Mouse (Mus musculus) heart, embryonic 12.5 days (tissue): ENCODE results near the gene Rasgrp2. TPM values are rescaled to one million over a fixed set of nuclear protein-coding genes. Genes with fewer than 3 reads are reported as not detected.

Experiments
- ATAC-seq: fragments of 200-750 bp; cut with Nextera tagmentation; 2 replicates; pipeline ENCODE4 v1.8.0; 2017; ENCODE audit warnings: moderate TSS enrichment, moderate library complexity; ENCODE audit not compliant: insufficient number of reproducible peaks, low FRiP score
- H3K27ac ChIP-seq: fragments of 300-500 bp; sonication (generic); 2 replicates; pipeline ENCODE4 v1.5.1; 2016; ENCODE audit warnings: mild to moderate bottlenecking, moderate library complexity; ENCODE audit not compliant: poor library complexity, severe bottlenecking
- H3K27me3 ChIP-seq: fragments of 300-500 bp; sonication (generic); replicated peaks from 2 replicates; pipeline ENCODE4 v1.6.1; 2016; ENCODE audit warnings: mild to moderate bottlenecking, moderate library complexity
- H3K36me3 ChIP-seq: fragments of 300-500 bp; sonication (generic); 2 replicates; pipeline ENCODE4 v1.6.1; 2016; ENCODE audit warnings: mild to moderate bottlenecking, moderate library complexity
- H3K4me1 ChIP-seq: fragments of 300-500 bp; sonication (generic); replicated peaks from 2 replicates; pipeline ENCODE4 v1.6.1; 2016; ENCODE audit warnings: mild to moderate bottlenecking
- H3K4me2 ChIP-seq: fragments of 300-500 bp; sonication (generic); 2 replicates; pipeline ENCODE4 v1.6.1; 2016; ENCODE audit warnings: mild to moderate bottlenecking, moderate library complexity
- H3K4me3 ChIP-seq: fragments of 300-500 bp; sonication (generic); 2 replicates; pipeline ENCODE4 v1.5.1; 2016; ENCODE audit warnings: mild to moderate bottlenecking
- H3K9ac ChIP-seq: fragments of 300-500 bp; sonication (generic); 2 replicates; pipeline ENCODE4 v1.6.1; 2016; ENCODE audit warnings: mild to moderate bottlenecking, moderate library complexity
- H3K9me3 ChIP-seq: fragments of 300-500 bp; sonication (generic); replicated peaks from 2 replicates; pipeline ENCODE4 v1.6.1; 2016; ENCODE audit warnings: mild to moderate bottlenecking, moderate library complexity
- WGBS: fragments of 180-500 bp; shearing (Covaris S2); methylation state at CpG from one replicate; pipeline ENCODE4 v1.1.7; 2016; 5-methylcytosine and 5-hydroxymethylcytosine counted together
- polyA plus RNA-seq: library from polyadenylated mRNA; unstranded; fragments of >200 nt; fragmentation: Nextera tagmentation; extraction: Ambion mirVana; gene quantifications from 2 replicates; pipeline ENCODE4 v1.2.1, GENCODE M21; 2016

Rasgrp2 gene
- polyA plus RNA-seq, 1 experiment from 2014 or later, result 45.8 TPM

- no peaks in the 10 kb centered on the region for H3K9me3 ChIP-seq
- no peak overlapping the region for H3K4me3 ChIP-seq
- no peaks in the 10 kb centered on the region for H3K27me3 ChIP-seq
- peaks cover 93% of the 10 kb centered on the region for H3K36me3 ChIP-seq
- peaks cover 12% of the 10 kb centered on the region for H3K4me1 ChIP-seq
- no peak overlapping the region for H3K27ac ChIP-seq
- no peak overlapping the region for H3K9ac ChIP-seq
- H3K4me2 ChIP-seq, result no peak overlapping the region
- ATAC-seq, result no peak
- WGBS, result 88% methylated on average over 3 of the region's 3 CpGs
Observed at GRCm38 (mm10) chr19:6372433-6372832, 26.7 kb upstream of the Rasgrp2 start.

DNA sequence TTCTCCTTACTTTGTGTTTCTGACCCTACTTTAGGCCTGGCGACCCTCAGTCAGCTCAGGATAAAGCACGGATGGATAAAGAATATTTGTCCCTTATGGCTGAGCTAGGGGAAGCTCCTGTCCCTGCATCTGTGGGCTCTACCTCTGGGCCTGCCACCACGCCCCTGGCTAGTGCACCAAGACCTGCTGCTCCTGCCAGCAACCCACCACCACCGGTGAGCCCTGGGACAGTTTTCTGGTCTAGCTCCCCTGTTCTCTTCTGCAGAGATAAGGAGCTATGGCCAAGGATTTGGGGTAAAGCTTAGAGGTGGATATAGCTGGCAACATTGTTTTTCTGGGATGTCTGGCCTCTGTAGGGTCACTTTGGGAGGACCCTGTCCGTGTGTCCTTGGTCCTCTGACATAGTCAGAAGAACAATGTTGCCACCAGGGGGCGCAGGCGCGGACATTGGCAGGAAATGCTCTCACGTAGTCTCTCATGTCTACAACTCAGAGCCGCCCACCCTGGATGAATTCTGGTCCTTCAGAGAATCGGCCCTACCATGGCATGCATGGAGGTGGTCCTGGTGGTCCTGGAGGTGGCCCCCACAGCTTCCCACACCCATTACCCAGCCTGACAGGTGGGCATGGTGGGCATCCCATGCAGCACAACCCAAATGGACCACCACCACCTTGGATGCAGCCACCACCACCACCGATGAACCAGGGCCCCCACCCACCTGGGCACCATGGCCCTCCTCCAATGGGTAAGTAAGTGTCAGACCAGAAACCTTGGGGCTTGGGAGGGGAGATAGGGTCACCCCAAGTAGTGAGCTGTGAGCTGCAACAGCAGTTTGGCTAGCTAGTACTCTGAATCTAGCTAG lies 25.4 kb upstream of the Rasgrp2 start:
- WGBS, result 61% methylated on average over 12 of the region's 12 CpGs
- Histone ChIP-seq H3K4me1 (peaks cover 15% of the 10 kb centered on the region), H3K9me3 (no peaks in the 10 kb centered on the region), H3K4me3 (no peak overlapping the region), H3K27ac (peak overlapping the region; percentile 17; the same call in 1 of the 2 replicates), H3K4me2 (no peak overlapping the region), H3K9ac (no peak overlapping the region), H3K36me3 (peaks cover 94% of the 10 kb centered on the region), H3K27me3 (no peaks in the 10 kb centered on the region)
- 0 out of 2 replicates have a peak, but pooled peaks have one; percentile 47 for ATAC-seq

- no peaks in the 10 kb centered on the region for H3K9me3 ChIP-seq
- H3K4me3 ChIP-seq, result no peak overlapping the region
- peaks cover 94% of the 10 kb centered on the region for H3K36me3 ChIP-seq
- H3K27me3 ChIP-seq, result no peaks in the 10 kb centered on the region
- 96% methylated on average over 10 of the region's 10 CpGs for WGBS
- no peak overlapping the region for H3K9ac ChIP-seq
- no peak overlapping the region for H3K27ac ChIP-seq
- no peak overlapping the region for H3K4me2 ChIP-seq
- peaks cover 15% of the 10 kb centered on the region for H3K4me1 ChIP-seq
- no peak for ATAC-seq
Observed at GRCm38 (mm10) chr19:6374571-6374970, 24.6 kb upstream of the Rasgrp2 start.

DNA sequence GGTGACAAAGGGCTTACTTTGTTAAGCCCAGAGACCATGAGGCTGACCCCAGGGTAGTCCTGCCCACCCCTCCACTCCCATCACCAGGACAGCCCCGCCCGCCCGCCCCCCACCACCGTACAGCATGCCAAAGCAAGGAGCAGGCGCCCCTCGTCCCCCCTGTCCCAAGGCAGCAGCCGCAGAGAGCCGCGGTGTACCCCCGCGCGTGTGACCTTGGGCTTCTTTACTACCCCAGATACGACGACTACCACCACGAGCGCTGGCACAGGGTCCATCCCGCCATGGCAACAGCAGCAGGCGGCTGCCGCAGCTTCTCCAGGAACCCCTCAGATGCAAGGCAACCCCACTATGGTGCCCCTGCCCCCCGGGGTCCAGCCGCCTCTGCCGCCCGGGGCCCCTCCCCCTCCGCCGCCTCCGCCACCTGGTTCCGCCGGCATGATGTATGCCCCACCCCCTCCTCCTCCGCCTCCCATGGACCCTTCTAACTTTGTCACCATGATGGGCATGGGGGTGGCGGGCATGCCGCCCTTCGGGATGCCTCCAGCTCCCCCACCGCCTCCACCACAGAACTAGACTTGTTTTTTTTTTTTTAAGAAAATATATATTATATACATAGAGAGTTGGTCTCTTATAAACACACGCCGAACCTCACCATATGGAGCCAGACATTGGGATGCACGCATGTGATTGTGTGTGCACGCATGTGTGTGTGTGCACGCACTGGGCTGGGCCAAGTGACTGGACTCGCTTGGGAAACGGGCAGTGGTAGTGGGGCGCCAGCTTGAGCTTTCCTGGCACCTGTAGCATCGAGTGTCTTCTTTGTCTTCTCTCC lies 23.5 kb upstream of the Rasgrp2 start:
- H3K4me1 ChIP-seq, result peaks cover 15% of the 10 kb centered on the region
- no peaks in the 10 kb centered on the region for H3K27me3 ChIP-seq
- ATAC-seq, result 0 out of 2 replicates have a peak, but pooled peaks have one; percentile 12
- no peak overlapping the region for H3K4me3 ChIP-seq
- no peaks in the 10 kb centered on the region for H3K9me3 ChIP-seq
- H3K27ac ChIP-seq, result no peak overlapping the region
- H3K36me3 ChIP-seq, result peaks cover 89% of the 10 kb centered on the region
- H3K9ac ChIP-seq, result no peak overlapping the region
- 91% methylated on average over 41 of the region's 42 CpGs for WGBS
- no peak overlapping the region for H3K4me2 ChIP-seq

DNA sequence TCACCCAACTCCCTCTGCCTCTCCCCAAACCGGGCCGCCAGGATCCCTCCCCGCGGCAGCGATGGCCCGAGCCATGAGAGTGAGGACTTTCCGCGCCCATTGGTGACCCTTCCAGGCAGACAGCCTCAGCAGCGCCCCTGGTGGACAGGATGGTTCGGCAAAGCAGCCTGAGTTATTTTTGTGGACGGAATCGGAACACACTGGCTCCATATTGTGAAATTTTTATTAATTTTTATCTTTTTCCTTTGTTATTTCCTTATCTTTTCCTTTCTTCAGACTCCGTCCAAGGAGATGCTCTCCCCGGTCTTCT lies 22.9 kb upstream of the Rasgrp2 start:
- H3K4me1 ChIP-seq, result peaks cover 15% of the 10 kb centered on the region
- H3K36me3 ChIP-seq, result peaks cover 88% of the 10 kb centered on the region
- WGBS, result 82% methylated on average over 14 of the region's 14 CpGs
- H3K9me3 ChIP-seq, result no peaks in the 10 kb centered on the region
- no peak overlapping the region for H3K4me3 ChIP-seq
- ATAC-seq, result no peak
- no peak overlapping the region for H3K27ac ChIP-seq
- H3K9ac ChIP-seq, result no peak overlapping the region
- H3K4me2 ChIP-seq, result no peak overlapping the region
- no peaks in the 10 kb centered on the region for H3K27me3 ChIP-seq

- Histone ChIP-seq H3K9ac (no peak overlapping the region), H3K36me3 (peaks cover 84% of the 10 kb centered on the region), H3K4me1 (peaks cover 15% of the 10 kb centered on the region), H3K9me3 (no peaks in the 10 kb centered on the region), H3K4me2 (no peak overlapping the region), H3K27me3 (no peaks in the 10 kb centered on the region), H3K4me3 (no peak overlapping the region), H3K27ac (no peak overlapping the region)
- no peak for ATAC-seq
- 83% methylated on average over 2 of the region's 2 CpGs for WGBS
Observed at GRCm38 (mm10) chr19:6376643-6377042, 22.5 kb upstream of the Rasgrp2 start.

DNA sequence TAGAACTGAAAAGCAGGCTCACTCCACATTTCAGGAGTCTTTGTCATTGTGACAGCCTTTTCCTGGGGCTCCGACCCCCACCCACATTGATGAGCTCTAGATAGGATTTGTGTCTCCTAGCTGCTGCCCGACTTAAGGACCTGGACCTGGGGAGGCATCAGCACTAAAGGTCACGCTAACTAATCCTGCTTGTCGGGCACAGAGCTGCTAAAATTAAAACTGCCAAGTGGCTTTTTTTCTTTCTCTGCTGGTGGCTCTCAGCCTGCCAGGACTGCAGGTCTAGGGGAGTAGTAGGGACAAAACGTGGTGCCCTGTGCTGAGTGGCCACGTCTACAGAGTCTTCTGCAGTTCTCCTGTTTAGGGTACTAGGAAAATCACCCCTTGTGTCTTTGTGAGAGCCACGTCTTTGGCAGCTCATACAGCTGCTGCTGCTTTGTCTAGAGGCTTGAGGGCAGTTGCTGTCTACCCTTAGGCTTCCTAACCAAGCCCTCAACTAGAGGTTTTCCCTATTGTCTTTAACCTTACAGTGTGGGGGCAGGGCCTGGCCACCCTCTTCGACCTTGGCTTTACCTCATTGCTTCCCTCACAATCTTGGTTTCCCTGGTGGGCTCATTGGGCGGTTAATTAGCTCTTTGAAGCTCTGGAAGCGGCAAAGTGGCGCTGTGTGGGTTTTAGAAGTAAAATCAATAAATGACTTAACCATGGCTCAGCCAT lies 21.7 kb upstream of the Rasgrp2 start:
- Histone ChIP-seq H3K36me3 (peaks cover 76% of the 10 kb centered on the region), H3K4me2 (no peak overlapping the region), H3K9me3 (no peaks in the 10 kb centered on the region), H3K27ac (peak overlapping the region; percentile 22; the same call in 1 of the 2 replicates), H3K9ac (no peak overlapping the region), H3K27me3 (no peaks in the 10 kb centered on the region), H3K4me3 (no peak overlapping the region), H3K4me1 (peaks cover 23% of the 10 kb centered on the region)
- ATAC-seq, result no peak
- WGBS, result 72% methylated on average over 11 of the region's 11 CpGs

DNA sequence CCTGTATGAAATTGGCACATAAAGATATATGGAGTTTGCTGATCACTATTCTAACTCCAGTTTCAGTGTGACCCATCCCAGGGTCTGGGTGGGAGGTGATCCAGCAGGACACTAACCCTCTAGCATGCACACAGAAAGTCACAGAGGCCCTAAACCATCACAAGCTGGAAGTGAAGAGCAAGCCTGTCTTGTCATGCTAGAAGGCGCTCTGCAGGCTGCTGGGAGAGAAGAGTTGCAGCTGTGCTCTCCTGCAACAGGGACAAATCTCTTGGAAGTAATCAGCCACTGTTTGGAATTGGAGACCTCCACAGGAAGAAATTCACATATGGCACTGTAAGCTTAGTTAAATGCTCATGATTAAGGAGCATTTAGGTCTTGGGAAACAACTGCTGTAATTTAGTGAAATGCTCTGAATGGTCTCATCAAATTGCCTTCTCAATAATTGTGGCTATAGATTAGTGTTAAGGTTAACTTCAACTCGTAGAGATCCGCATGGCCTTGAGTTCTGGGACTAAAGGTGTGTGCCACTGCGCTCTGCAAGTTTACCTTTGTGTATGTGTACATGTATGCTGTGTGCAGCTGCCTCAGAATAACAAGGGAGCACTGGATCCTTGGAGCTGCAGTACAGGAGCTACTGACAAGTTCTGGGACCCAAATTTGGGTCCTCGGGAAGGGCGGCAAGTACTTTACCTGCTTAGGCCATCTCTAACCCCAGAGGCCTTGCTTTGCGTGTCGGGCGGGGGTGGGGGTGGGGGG lies 18.6 kb upstream of the Rasgrp2 start:
- H3K9me3 ChIP-seq, result no peaks in the 10 kb centered on the region
- peaks cover 46% of the 10 kb centered on the region for H3K36me3 ChIP-seq
- no peak overlapping the region for H3K4me3 ChIP-seq
- H3K27ac ChIP-seq, result no peak overlapping the region
- peaks cover 47% of the 10 kb centered on the region for H3K4me1 ChIP-seq
- H3K27me3 ChIP-seq, result no peaks in the 10 kb centered on the region
- ATAC-seq, result no peak
- H3K9ac ChIP-seq, result no peak overlapping the region
- WGBS, result 92% methylated on average over 9 of the region's 9 CpGs
- no peak overlapping the region for H3K4me2 ChIP-seq

DNA sequence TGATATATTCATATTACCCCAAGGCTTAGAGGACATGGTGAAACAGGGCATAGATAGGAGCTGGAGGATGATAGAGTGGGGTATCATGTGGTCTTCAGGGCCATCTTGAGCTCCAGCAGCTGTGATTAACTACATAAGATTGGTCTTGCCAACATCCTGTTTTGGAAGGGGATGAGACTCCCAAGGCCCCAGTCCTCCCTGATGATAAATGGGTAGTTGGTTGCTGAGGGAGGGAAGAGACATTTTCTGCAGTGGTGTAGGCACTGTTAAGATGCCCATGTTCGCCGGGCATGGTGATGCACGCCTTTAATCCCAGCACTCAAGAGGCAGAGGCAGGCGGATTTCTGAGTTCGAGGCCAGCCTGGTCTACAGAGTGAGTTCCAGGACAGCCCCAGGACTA lies 17.9 kb upstream of the Rasgrp2 start:
- ATAC-seq, result no peak
- peaks cover 53% of the 10 kb centered on the region for H3K4me1 ChIP-seq
- 92% methylated on average over 5 of the region's 5 CpGs for WGBS
- no peak overlapping the region for H3K9ac ChIP-seq
- no peaks in the 10 kb centered on the region for H3K27me3 ChIP-seq
- no peak overlapping the region for H3K4me2 ChIP-seq
- H3K36me3 ChIP-seq, result peaks cover 40% of the 10 kb centered on the region
- H3K27ac ChIP-seq, result no peak overlapping the region
- H3K4me3 ChIP-seq, result no peak overlapping the region
- no peaks in the 10 kb centered on the region for H3K9me3 ChIP-seq

DNA sequence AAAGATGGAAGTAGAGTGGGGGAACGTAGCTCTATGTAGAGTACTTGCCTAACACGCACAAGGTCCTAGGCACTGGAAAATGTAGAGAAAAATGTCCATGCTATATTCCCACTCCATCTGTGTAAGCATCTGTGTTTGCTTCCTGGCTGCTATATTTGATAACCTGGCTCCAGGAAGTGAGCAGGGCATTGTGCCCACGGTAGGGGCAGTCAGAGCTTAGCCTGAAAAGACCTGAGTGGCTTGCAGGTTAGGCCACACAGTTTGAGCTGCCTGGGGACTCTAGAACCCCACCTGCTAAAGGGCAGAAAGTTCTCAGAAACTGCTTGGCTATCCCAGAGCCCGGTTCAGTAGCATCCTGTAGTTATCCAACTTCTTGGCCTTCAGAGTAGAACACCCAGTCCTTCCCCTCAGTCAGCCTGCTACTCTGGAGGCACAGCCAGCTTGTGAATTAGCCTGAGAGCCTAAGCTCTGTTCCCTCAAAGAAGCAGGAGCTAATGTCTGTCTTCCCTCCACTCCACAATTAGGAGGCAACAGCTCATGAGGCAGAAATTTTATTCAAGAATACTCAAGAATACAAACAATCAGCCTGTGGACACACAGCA lies 16.7 kb upstream of the Rasgrp2 start:
- Histone ChIP-seq H3K27me3 (no peaks in the 10 kb centered on the region), H3K4me2 (no peak overlapping the region), H3K36me3 (peaks cover 37% of the 10 kb centered on the region), H3K9ac (no peak overlapping the region), H3K9me3 (no peaks in the 10 kb centered on the region), H3K4me3 (no peak overlapping the region), H3K27ac (no peak overlapping the region), H3K4me1 (peaks cover 55% of the 10 kb centered on the region)
- WGBS, result 70% methylated on average over 4 of the region's 4 CpGs
- ATAC-seq, result no peak
